Mouse (Mus musculus) embryonic facial prominence, embryonic 13.5 days (tissue): ENCODE results near the gene Zfp786. TPM values are rescaled to one million over a fixed set of nuclear protein-coding genes. Genes with fewer than 3 reads are reported as not detected.
"Not testable (repeated sequence)": the region's sequence is repeated elsewhere in the genome, so short reads cannot be mapped to it uniquely, and the experiment has no call there.

Experiments used
- ATAC-seq: fragments of 200-750 bp; cut with Nextera tagmentation; 2 replicates; pipeline ENCODE4 v1.8.0; 2017; ENCODE audit warnings: low read depth; ENCODE audit not compliant: insufficient number of reproducible peaks, insufficient read depth, low FRiP score, low TSS enrichment
- H3K27ac ChIP-seq: fragments of 300-500 bp; sonication (generic); 2 replicates; pipeline ENCODE4 v1.5.1; 2015; ENCODE audit warnings: moderate library complexity, mild to moderate bottlenecking, inconsistent platforms
- H3K27me3 ChIP-seq: fragments of 300-500 bp; sonication (generic); 2 replicates; pipeline ENCODE4 v1.6.1; 2015; ENCODE audit warnings: mild to moderate bottlenecking, inconsistent platforms
- H3K36me3 ChIP-seq: fragments of 300-500 bp; sonication (generic); 2 replicates; pipeline ENCODE4 v1.6.1; 2015; ENCODE audit warnings: mild to moderate bottlenecking, inconsistent platforms
- H3K4me1 ChIP-seq: fragments of 300-500 bp; sonication (generic); 2 replicates; pipeline ENCODE4 v1.6.1; 2015; ENCODE audit warnings: inconsistent platforms
- H3K4me2 ChIP-seq: fragments of 300-500 bp; sonication (generic); 2 replicates; pipeline ENCODE4 v1.6.1; 2015; ENCODE audit warnings: moderate library complexity, mild to moderate bottlenecking, inconsistent platforms
- H3K4me3 ChIP-seq: fragments of 300-500 bp; sonication (generic); 2 replicates; pipeline ENCODE4 v1.5.1; 2015; ENCODE audit warnings: mild to moderate bottlenecking, inconsistent platforms
- H3K9ac ChIP-seq: fragments of 300-500 bp; sonication (generic); 2 replicates; pipeline ENCODE4 v1.6.1; 2015; ENCODE audit warnings: mild to moderate bottlenecking, inconsistent platforms
- H3K9me3 ChIP-seq: fragments of 300-500 bp; sonication (generic); 2 replicates; pipeline ENCODE4 v1.6.1; 2016; ENCODE audit warnings: inconsistent platforms
- WGBS: fragments of 180-500 bp; shearing (Covaris S2); methylation state at CpG from one replicate; pipeline ENCODE4 v1.1.7; 2015; ENCODE audit warnings: mixed read lengths; 5-methylcytosine and 5-hydroxymethylcytosine counted together
- microRNA counts: library from miRNA; unstranded; fragments of <30 nt; microRNA quantifications from one replicate; lab custom pipeline; 2016
- microRNA-seq: library from miRNA; unstranded; fragments of <30 nt; microRNA quantifications from one replicate; pipeline ENCODE4, GENCODE M21; 2016
- polyA plus RNA-seq: library from polyadenylated mRNA; unstranded; fragments of >200 nt; fragmentation: Nextera tagmentation; extraction: Ambion mirVana; gene quantifications from 2 replicates; pipeline ENCODE4 v1.2.1, GENCODE M21; 2015

The Zfp786 gene
- polyA plus RNA-seq, 1 experiment from 2014 or later: 5.7 TPM

DNA sequence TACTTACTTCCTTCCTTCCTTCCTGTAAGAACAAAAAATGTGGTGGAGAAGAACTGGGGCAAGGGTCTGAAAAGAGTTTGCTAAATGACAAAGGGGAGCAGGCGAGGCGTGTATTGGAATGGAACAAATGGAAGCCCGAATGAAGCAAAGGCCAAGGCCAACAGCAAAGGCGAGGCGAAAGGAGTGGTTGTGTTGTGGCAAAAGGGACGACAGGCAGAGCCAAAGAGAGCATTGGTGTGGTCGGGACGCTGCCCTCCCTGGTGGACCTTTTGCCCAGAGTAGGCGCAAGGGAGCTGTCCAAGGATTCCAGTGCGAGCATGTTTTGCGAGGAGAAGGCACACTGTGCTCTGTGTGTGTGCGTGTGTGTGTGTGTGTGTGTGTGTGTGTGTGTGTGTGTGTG lies 59.6 kb downstream of the Zfp786 start:
- not testable (repeated sequence) for H3K27ac ChIP-seq, H3K4me1 ChIP-seq, ATAC-seq, H3K4me3 ChIP-seq, H3K36me3 ChIP-seq, H3K9ac ChIP-seq, H3K9me3 ChIP-seq, H3K4me2 ChIP-seq, H3K27me3 ChIP-seq
- 79% methylated on average over 12 of the region's 12 CpGs for WGBS

GRCm38 (mm10) chr6:47769861-47770260 lies 60.8 kb downstream of the Zfp786 start:
- H3K27ac ChIP-seq, H3K4me3 ChIP-seq, H3K9me3 ChIP-seq, H3K4me2 ChIP-seq, H3K9ac ChIP-seq, ATAC-seq, H3K27me3 ChIP-seq, H3K4me1 ChIP-seq, H3K36me3 ChIP-seq: not testable (repeated sequence)
- 67% methylated on average over 4 of the region's 4 CpGs for WGBS

MicroRNAs within 50 kb of the gene (microRNA counts, 519-probe panel; counts per million panel counts)
- microRNA mmu-miR-704 (lab: Ali Mortazavi, UCI): 236 counts per million, percentile 44 among the panel's probes with 10 or more counts

Small RNA genes lying within 50 kb of the gene (microRNA-seq; reads per million reads assigned to microRNA genes)
- not detected for gene Mir704

Other genes with a start within 250 kb of the Zfp786 start
- gene Ezh2, start 235.5 kb downstream of the Zfp786 start, polyA plus RNA-seq: 151 and 152 TPM in 2 replicates
- 274 and 286 TPM in 2 replicates for gene Pdia4, start 17.4 kb downstream of the Zfp786 start, polyA plus RNA-seq
- gene Zfp398, start 4.8 kb upstream of the Zfp786 start, polyA plus RNA-seq: 14.1 and 14.8 TPM in 2 replicates
- 23.1 and 23.4 TPM in 2 replicates for gene Zfp282, start 46.3 kb upstream of the Zfp786 start, polyA plus RNA-seq
- gene Zfp212, start 89.6 kb upstream of the Zfp786 start, polyA plus RNA-seq: 23.2 and 24.0 TPM in 2 replicates
- gene Zfp956, start 122.5 kb upstream of the Zfp786 start, polyA plus RNA-seq: 14.4 and 15.3 TPM in 2 replicates
- gene Zfp777, start 218.0 kb upstream of the Zfp786 start, polyA plus RNA-seq: 8.4 and 8.7 TPM in 2 replicates